8 mouse cellular contexts compared by ENCODE assay signal in the genomic region with DNA sequence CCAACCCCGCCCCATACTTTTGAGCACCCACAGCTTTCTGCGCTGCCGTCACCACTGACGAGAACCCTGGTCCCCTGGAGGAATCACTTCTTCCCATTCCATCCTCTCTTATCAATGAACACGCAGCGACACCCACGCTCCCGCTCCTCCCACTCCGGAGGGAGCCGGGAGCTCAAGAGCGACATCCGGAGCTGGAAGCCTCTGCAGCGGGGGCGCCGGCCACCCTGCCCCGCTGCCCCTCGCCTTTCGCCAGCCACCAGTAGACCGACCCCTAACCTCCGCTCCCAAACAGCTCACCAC. TPM values are rescaled to one million over a fixed set of nuclear protein-coding genes. Genes with fewer than 3 reads are reported as not detected.
A peak's percentile ranks its signal among the peaks of the same experiment; 100 is the strongest.
DNase-seq lines count a peak whose midpoint lies in the region; ATAC-seq and TF ChIP-seq lines count a peak whose summit lies in the region.

No protein-coding gene starts in this region.

- peaks cover 49% of the 10 kb centered on the region for H3K4me1 ChIP-seq in embryonic facial prominence, embryonic 10.5 days
- H3K4me1 ChIP-seq in hindbrain, embryonic 16.5 days (ENCODE audit: control insufficient read depth, insufficient read depth, low read depth, low read length): peaks cover 19% of the 10 kb centered on the region
- H3K4me1 ChIP-seq in lung, embryonic 14.5 days (ENCODE audit: insufficient read depth): no peaks in the 10 kb centered on the region; the same call in 1 of the 2 replicates
- H3K4me1 ChIP-seq in stomach, embryonic 14.5 days (ENCODE audit: control insufficient read depth, insufficient read depth, low read length): peaks cover 10% of the 10 kb centered on the region; the same call in 1 of the 2 replicates

- peak overlapping the region; percentile 65 for H3K4me2 ChIP-seq in hindbrain, embryonic 16.5 days (ENCODE audit: low read length)
- H3K4me2 ChIP-seq in lung, embryonic 14.5 days: peak overlapping the region; percentile 90
- peak overlapping the region; percentile 82 for H3K4me2 ChIP-seq in stomach, embryonic 14.5 days (replicated peaks; ENCODE audit: low read depth, low read length)

- peak; percentile 12; the same call in 1 of the 2 replicates for ATAC-seq in hindbrain, embryonic 16.5 days
- ATAC-seq in lung, embryonic 14.5 days (ENCODE audit: insufficient read depth): peak; percentile 6; the same call in 1 of the 2 replicates
- ATAC-seq in stomach, embryonic 14.5 days (ENCODE audit: insufficient number of reproducible peaks, insufficient read depth, low FRiP score, low read depth): no peak

- H3K27me3 ChIP-seq in embryonic facial prominence, embryonic 10.5 days (replicated peaks; ENCODE audit: low read depth, poor library complexity, severe bottlenecking): peaks cover 74% of the 10 kb centered on the region
- no peaks in the 10 kb centered on the region for H3K27me3 ChIP-seq in hindbrain, embryonic 16.5 days (replicated peaks; ENCODE audit: control insufficient read depth, insufficient read depth, low read length)
- H3K27me3 ChIP-seq in lung, embryonic 14.5 days (ENCODE audit: insufficient read depth, low read length): peaks cover 15% of the 10 kb centered on the region
- H3K27me3 ChIP-seq in stomach, embryonic 14.5 days (ENCODE audit: control insufficient read depth, insufficient read depth, low read length): peaks cover 3% of the 10 kb centered on the region; the same call in 1 of the 2 replicates

- no peaks in the 10 kb centered on the region for H3K9me3 ChIP-seq in embryonic facial prominence, embryonic 10.5 days
- no peaks in the 10 kb centered on the region for H3K9me3 ChIP-seq in hindbrain, embryonic 16.5 days (ENCODE audit: control insufficient read depth, low read length)
- no peaks in the 10 kb centered on the region for H3K9me3 ChIP-seq in lung, embryonic 14.5 days (ENCODE audit: low read depth, low read length)
- no peaks in the 10 kb centered on the region for H3K9me3 ChIP-seq in stomach, embryonic 14.5 days (ENCODE audit: control insufficient read depth, low read depth, low read length)

- no peak for TF ChIP-seq CTCF in lung, embryonic 14.5 days (IDR thresholded peaks at IDR 0.05; ENCODE audit: low read depth)

- peak overlapping the region; percentile 90 for H3K4me3 ChIP-seq in embryonic facial prominence, embryonic 10.5 days
- H3K4me3 ChIP-seq in hindbrain, embryonic 16.5 days (ENCODE audit: low read length): peak overlapping the region; percentile 94
- peak overlapping the region; percentile 72 for H3K4me3 ChIP-seq in lung, embryonic 14.5 days (ENCODE audit: low read depth, low read length)
- H3K4me3 ChIP-seq in stomach, embryonic 14.5 days (ENCODE audit: low read depth, low read length): peak overlapping the region; percentile 78

- DNase-seq in embryo, embryonic 10 days (ENCODE audit: low spot score): peak; percentile 29
- no peak for DNase-seq in embryo, embryonic 9.5 days (ENCODE audit: extremely low spot score)
- DNase-seq in CD4-positive helper T cell, adult 2 months (ENCODE audit: low read depth, low spot score): peak; percentile 56
- DNase-seq in embryonic facial prominence, embryonic 10.5 days (ENCODE audit: low spot score): no peak
- peak; percentile 53 for DNase-seq in lung, embryonic 14.5 days
- no peak for DNase-seq in adrenal gland, postnatal 14 days

- H3K9ac ChIP-seq in hindbrain, embryonic 16.5 days (ENCODE audit: low read depth, low read length): peak overlapping the region; percentile 92
- H3K9ac ChIP-seq in lung, embryonic 14.5 days: peak overlapping the region; percentile 74
- peak overlapping the region; percentile 58 for H3K9ac ChIP-seq in stomach, embryonic 14.5 days (replicated peaks; ENCODE audit: low read depth, low read length)

- H3K36me3 ChIP-seq in embryonic facial prominence, embryonic 10.5 days (replicated peaks): no peaks in the 10 kb centered on the region
- H3K36me3 ChIP-seq in hindbrain, embryonic 16.5 days (ENCODE audit: control insufficient read depth, insufficient read depth, low read length): no peaks in the 10 kb centered on the region
- no peaks in the 10 kb centered on the region for H3K36me3 ChIP-seq in lung, embryonic 14.5 days (ENCODE audit: insufficient read depth)
- H3K36me3 ChIP-seq in stomach, embryonic 14.5 days (ENCODE audit: control insufficient read depth, insufficient read depth, low read length): no peaks in the 10 kb centered on the region

- H3K27ac ChIP-seq in embryonic facial prominence, embryonic 10.5 days (replicated peaks): peak overlapping the region; percentile 87
- H3K27ac ChIP-seq in hindbrain, embryonic 16.5 days (ENCODE audit: low read depth, low read length): peak overlapping the region; percentile 93
- no peak overlapping the region for H3K27ac ChIP-seq in lung, embryonic 14.5 days (ENCODE audit: low read depth)
- no peak overlapping the region; the same call in 1 of the 2 replicates for H3K27ac ChIP-seq in stomach, embryonic 14.5 days (ENCODE audit: low read length)

- whole genome bisulfite sequencing in embryonic facial prominence, embryonic 10.5 days: under 1% methylated on average over 20 of the region's 20 CpGs
- under 1% methylated on average over 20 of the region's 20 CpGs for WGBS in hindbrain, embryonic 16.5 days
- WGBS in lung, embryonic 14.5 days: under 1% methylated on average over 20 of the region's 20 CpGs
- 1% methylated on average over 20 of the region's 20 CpGs for WGBS in stomach, embryonic 14.5 days

RNA-seq across cellular contexts. Expression of gene Ubash3b, which starts 4.8 kb away (rescaled TPM):
- polyA plus RNA-seq in embryonic facial prominence, embryonic 10.5 days (2016; fragmentation: Nextera tagmentation; extraction: Ambion mirVana): 6.7 and 7.4 TPM in 2 replicates
- polyA plus RNA-seq in hindbrain, embryonic 16.5 days (2015; fragmentation: Nextera tagmentation; extraction: Ambion mirVana): 25.4 and 29.7 TPM in 2 replicates
- 6.2 and 8.0 TPM in 2 replicates for polyA plus RNA-seq in lung, embryonic 14.5 days (2014; fragmentation: Nextera tagmentation; extraction: Ambion mirVana)
- polyA plus RNA-seq in stomach, embryonic 14.5 days (2014; fragmentation: Nextera tagmentation; extraction: Ambion mirVana): 3.4 and 3.7 TPM in 2 replicates
- total RNA-seq in adrenal gland, postnatal 14 days (2021): 2.1 and 4.5 TPM in 2 replicates

Comparison
In these comparisons a context has a peak if more than half of its experiments do, and no peak if none do; other contexts are left out.
1. DNase-seq: peak in embryo, embryonic 10 days (single experiment), CD4-positive helper T cell, adult 2 months (single experiment) and lung, embryonic 14.5 days (single experiment); none in embryo, embryonic 9.5 days (single experiment), embryonic facial prominence, embryonic 10.5 days (single experiment) and adrenal gland, postnatal 14 days (single experiment).
2. H3K27ac ChIP-seq: peak in embryonic facial prominence, embryonic 10.5 days (single experiment) and hindbrain, embryonic 16.5 days (single experiment); none in lung, embryonic 14.5 days (single experiment) and stomach, embryonic 14.5 days (single experiment).
3. Peak in every context shown above with its lines, with median percentiles within 50 percentile points of each other: H3K4me3 ChIP-seq, H3K4me2 ChIP-seq and H3K9ac ChIP-seq.